Mouse (Mus musculus): ENCODE data around the gene Plk5.
"Not testable (repeated sequence)": the region's sequence is repeated elsewhere in the genome, so short reads cannot be mapped to it uniquely, and the experiment has no call there.

Plk5 gene

GRCm38 (mm10) chr10:80331636-80332524, 24.4 kb upstream of the Plk5 start:
- DNase-seq (ENCODE audit: low read depth, low spot score) = peak; percentile 78

GRCm38 (mm10) chr10:80332525-80332989, 23.7 kb upstream of the Plk5 start:
- DNase-seq (ENCODE audit: low read depth, low spot score) = no peak

DNA sequence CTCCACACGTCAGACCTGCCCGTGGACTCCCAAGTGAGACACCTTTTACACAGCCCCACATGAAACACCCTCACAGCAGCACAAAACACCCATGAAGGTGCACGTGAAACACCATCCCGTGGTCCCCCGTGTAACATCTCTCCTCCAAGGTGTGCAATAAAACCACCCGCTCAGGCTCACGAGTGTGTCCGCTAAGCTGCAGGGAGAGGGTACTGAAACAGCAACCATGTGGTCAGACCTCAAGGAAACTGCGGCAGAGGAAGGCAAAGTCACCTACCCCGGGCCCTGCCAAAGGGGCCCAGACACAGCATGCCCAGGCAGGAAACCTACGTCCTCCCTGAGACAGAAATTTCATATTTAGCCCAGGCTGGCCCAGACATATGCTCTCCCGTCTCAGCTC, 20.0 kb upstream of the Plk5 start:
- DNase-seq (ENCODE audit: low read depth, low spot score) = no peak

DNA sequence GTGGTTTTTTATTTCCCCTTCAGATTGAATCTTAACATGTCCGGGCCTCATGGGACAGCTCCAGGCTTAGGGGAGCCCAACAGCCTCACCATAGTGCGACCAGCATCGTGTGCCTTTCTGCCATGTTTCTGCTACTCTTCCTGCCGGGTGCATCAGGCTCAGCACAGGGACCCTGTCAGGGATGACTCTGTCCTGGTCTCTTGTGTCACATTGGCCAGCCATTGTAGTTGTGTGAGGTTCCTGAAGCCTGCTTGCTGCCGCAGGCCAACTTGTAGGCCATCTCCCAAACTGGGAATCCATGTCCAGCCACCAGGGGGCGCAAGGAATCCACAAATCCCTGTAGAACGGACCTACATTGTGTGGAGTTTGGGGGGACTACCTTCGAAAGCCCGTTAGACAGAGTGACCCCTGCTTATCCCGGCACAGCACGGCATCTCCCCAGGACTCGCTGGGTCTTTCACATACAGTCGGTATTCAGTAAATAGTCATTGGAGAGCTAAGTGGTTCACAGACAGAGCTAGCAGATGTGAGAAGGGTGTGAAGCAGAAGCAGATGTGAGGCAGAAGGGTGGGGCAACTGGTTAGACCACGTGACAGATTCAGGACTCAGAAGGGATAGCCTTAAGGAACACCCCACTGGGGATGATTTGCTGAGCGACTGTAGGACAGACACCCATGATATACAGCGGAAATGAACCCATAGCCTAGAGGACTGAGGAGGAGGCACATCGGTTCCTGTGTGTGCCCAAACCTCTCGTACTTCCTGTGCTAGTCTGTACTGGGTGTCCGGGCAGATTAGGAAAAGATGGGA, 16.1 kb upstream of the Plk5 start:
- peak; percentile 86 for DNase-seq (ENCODE audit: low read depth, low spot score)

DNA sequence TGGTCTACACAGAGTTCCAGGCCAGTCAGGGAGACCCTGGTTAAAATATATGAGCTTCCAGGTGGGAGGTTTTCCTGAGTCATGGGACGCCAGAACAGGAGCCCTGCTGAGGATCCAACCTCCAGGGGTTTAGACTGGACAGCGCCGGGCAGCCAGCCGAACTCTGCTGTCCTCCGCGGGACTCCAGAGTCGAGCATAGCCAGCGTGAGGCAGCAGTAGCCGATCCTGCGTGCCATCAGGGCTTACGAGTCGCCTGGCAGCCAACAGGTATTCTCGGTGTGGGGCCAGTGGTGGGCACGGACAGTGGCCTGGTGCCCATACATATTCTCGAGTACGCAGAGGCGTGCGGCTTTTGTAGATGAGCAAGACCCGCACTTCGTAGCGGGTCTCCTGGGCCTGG, 15.2 kb upstream of the Plk5 start:
- no peak for DNase-seq (ENCODE audit: low read depth, low spot score)

DNA sequence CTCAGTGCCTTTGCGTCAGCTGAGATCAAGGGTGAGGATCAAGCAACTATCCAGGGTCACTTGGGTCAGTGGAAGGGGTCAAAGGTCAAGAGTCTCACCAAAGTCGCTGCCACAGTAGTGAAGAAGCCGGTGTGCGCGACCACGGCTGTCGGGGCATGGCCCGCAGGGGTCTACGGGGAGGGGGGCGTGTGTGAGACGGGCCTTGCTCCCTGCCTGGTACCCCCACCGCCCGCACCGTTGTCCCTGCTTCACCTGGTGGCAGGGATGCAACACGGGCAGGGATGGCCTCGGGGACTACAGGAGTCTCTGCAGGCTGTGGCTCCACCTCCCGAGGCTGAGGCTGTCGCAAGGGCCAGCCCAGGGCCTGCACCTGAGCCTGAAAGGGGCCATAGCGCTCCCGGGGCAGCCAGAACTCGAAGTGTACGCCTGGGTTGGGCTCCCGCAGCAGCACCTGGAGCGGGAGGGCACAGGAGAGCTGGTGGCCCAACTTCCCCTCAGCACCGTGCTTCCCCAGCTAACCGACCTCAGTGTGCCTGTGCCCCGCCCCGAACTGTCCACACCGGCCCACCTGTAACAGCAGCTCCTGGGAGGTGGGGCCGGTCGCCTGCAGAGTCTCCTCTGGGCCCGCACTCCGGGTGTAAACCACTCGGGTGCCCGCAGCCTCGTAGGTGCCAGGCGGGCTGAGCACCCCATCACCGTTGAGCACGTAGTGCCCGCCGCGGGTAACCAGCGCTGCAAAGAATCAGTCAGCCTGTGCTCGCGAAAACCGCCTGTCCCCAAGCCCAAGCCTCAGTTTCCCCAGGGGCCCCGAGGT, 14.6 kb upstream of the Plk5 start:
- no peak for DNase-seq (ENCODE audit: low read depth, low spot score)

DNA sequence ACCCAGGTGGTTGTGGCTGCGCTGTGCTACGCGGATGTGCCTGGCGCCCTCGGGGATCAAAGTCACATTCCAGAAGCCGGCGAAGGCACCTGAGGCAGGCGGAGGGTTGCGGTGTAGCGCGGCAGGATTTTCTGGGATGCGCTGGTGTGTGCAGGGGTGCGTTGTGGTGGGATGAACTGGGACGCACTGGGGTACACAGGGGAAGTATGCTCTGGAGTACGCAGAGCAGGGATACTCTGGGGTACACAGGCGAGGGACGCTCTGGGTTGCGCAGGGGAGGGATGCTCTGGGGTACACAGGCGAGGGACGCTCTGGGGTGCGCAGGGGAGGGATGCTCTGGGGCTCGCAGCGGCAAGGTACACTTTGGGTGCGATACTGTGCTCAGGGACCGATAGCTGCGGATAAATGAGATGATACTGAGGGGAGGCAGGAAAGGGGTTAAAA, 13.9 kb upstream of the Plk5 start:
- DNase-seq (ENCODE audit: low read depth, low spot score) = no peak

GRCm38 (mm10) chr10:80342749-80343424, 13.4 kb upstream of the Plk5 start:
- DNase-seq (ENCODE audit: low read depth, low spot score) = peak; percentile 63

DNA sequence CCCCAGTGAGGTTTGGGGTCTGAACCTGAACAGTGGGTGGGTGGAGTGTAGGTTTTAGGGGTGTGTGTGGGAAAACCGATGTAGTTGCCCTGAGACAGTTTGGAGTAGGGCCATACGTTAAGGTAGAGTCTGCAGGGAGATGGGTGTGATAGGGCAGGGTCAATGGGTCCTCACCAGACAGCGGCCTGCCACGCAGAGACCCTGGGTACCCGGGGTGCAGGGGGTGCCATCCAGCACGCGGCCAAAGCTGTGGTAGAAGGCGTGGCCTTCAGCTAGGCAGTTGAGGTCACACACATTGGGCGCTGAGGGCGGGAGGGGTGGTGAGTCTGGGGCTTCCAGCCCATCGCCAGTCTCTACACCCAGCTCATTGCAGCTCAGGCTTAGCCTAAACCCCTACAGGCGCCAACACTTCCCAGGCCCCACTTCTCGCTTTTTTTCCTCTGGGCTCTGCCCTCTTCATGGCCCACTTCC, 12.8 kb upstream of the Plk5 start:
- no peak for DNase-seq (ENCODE audit: low read depth, low spot score)

DNA sequence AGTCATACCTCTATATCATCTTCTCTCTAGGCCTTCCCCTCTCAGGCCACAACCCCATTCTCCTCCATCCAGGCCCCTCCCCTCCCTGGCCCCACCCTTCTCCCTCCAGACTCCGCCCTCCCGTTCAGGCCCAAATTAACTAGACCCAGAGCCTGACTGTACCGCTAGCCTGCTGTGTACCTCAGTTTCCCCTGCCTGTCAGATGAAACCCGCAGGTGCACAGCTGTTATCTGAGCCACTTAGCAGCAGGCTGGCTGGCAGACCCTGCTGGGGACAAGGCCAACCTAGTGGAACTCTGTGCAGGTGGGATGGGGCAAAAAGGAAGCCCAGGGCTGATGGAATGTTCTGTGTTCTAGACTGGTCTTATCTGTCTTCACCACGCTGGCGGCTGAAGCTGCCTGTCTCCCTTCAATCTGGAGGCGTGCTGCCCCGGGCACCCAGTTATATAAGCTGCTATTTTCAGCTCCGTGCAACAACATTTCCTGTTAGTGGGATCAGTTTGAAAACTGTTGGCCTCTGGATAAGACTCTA, 12.1 kb upstream of the Plk5 start:
- DNase-seq (ENCODE audit: low read depth, low spot score) = peak; percentile 85

DNA sequence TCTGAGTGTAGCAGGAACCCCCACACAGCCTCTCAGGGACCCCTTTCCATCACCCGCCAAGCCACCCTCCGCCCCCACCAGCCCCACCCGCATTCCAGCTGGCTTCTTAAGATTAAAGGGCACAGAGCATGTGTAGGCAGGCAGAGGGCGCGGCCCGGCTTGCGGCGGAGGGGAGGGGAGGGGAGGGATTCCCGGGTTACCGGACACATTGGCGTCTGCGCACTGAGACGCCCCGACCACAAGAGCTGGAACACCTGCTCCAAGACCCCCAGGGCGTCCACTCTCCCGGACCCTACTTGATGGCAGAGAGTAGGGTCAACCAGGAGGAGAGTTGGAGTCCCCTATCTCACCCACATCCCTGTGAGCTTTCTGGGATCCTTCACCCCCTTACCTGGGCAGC, 11.1 kb upstream of the Plk5 start:
- DNase-seq (ENCODE audit: low read depth, low spot score) = no peak

DNA sequence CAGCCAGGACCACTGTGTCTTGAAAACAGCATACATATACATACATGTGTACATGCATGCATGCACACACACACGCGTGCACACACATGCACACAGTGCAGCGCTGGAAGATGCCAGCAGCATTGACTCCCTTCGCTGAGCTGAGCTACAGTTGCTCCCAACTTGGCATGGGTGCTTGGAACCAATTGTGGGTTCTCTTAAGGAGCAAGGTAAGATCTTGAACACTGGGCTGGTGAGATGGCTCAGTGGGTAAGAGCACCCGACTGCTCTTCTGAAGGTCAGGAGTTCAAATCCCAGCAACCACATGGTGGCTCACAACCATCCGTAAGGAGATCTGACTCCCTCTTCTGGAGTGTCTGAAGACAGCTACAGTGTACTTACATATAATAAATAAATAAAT, 10.3 kb upstream of the Plk5 start:
- DNase-seq (ENCODE audit: low read depth, low spot score) = not testable (repeated sequence)

- DNase-seq (ENCODE audit: low read depth, low spot score) = no peak
These were observed 8.7 kb upstream of the Plk5 start for GRCm38 (mm10) chr10:80347514-80347967.

GRCm38 (mm10) chr10:80348244-80348781, 7.9 kb upstream of the Plk5 start, which contains the start of gene Adamtsl5:
Gene Adamtsl5 (minus strand): TSS chr10:80348412.
- DNase-seq (ENCODE audit: low read depth, low spot score) = no peak

- no peak for DNase-seq (ENCODE audit: low read depth, low spot score)
These were observed 7.3 kb upstream of the Plk5 start for GRCm38 (mm10) chr10:80348981-80349380.

GRCm38 (mm10) chr10:80350292-80350691, 6.0 kb upstream of the Plk5 start:
- DNase-seq (ENCODE audit: low read depth, low spot score) = peak; percentile 70

DNA sequence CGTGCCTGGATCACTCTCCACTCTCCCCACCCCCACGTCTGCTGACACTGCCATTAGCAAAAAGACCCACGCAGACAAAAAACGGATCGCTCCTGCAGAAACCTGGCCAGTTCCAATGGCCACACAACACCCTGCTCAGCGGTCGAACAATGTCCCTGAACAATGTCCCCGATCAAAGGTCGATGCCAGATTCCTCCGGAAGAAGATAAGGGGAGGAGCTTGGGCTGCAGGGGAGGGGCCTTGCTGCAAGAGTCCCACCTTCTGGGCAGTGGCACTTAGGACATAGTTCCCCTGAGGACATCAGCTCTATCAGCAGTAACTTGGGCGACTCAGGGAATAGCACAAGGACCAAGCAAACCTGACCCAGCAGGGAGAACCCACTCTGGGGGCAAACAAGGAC, 4.4 kb upstream of the Plk5 start:
- no peak for DNase-seq (ENCODE audit: low read depth, low spot score)

DNA sequence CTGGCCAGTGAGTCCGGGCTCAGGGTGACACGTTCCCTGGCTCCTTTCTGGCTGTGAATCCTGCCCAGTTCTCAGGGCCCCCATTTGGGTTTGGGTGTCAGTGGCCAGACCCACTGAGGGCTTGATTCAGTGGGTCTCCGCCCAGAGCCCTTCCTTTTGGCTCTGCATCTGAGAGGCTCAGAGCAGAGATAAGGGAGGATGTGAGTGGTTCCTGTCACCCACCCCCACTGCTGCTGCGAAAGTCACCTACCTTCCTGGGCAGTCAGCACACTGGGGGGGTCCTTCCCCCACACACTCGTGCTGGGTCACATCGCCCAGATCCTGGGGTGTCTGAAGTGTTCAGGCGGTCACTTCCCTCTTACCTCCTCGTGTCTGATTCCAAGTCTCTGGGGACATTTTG, 3.5 kb upstream of the Plk5 start:
- no peak for DNase-seq (ENCODE audit: low read depth, low spot score)

GRCm38 (mm10) chr10:80355431-80355830, 828 bp upstream of the Plk5 start:
- DNase-seq (ENCODE audit: low read depth, low spot score) = no peak

- DNase-seq (ENCODE audit: low read depth, low spot score) = no peak
These were observed 478 bp downstream of the Plk5 start for GRCm38 (mm10) chr10:80356737-80357136.

Measured in c-Kit-negative CD71-positive TER-119-positive erythroid progenitor cells, embryonic 14.5 days (primary cell).